Mouse (Mus musculus) ES-Bruce4 (cell line): Measurements from ENCODE around the gene R3hdml.

ENCODE experiments used
- CTCF ChIP-seq: IDR thresholded peaks from one replicate; pipeline ENCODE4 v1.8.1; 2011; ENCODE audit warnings: low read depth, low read length
- EP300 ChIP-seq: IDR thresholded peaks from 2 replicates; pipeline ENCODE4 v1.6.1; 2011; ENCODE audit warnings: low read depth, low read length; ENCODE audit not compliant: insufficient read depth

DNA sequence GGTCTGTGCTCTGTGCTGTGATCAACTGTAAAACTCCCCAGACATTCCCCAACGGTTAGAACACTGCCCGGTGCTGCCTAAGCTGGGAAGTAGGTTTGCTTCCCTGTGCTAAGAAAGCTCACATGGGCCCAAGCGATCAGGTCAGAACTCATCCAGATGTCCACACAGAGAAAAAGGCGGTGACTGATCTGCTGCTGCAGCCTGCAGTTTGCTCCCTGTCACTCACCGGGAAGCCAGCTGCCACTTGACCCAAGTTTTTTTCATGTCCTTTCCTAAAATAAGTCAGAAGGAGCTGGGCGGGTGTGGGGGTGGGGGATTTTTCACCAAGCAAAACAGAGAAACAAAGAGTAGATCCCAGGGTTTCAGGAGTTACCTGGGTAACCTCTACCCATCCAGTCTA lies 27.6 kb upstream of the R3hdml start:
- TF ChIP-seq EP300 (no peak), CTCF (no peak)
